Mouse (Mus musculus) spleen, embryonic (tissue): Measurements from ENCODE around the gene C2cd4d.

ENCODE experiments used
- CTCF ChIA-PET: fragments of 350-600 bp; sonication (Branson Sonifier 250); formaldehyde crosslinking; loops from one replicate; lab custom pipeline; 2022; lab: Charles Lee

The C2cd4d gene

DNA sequence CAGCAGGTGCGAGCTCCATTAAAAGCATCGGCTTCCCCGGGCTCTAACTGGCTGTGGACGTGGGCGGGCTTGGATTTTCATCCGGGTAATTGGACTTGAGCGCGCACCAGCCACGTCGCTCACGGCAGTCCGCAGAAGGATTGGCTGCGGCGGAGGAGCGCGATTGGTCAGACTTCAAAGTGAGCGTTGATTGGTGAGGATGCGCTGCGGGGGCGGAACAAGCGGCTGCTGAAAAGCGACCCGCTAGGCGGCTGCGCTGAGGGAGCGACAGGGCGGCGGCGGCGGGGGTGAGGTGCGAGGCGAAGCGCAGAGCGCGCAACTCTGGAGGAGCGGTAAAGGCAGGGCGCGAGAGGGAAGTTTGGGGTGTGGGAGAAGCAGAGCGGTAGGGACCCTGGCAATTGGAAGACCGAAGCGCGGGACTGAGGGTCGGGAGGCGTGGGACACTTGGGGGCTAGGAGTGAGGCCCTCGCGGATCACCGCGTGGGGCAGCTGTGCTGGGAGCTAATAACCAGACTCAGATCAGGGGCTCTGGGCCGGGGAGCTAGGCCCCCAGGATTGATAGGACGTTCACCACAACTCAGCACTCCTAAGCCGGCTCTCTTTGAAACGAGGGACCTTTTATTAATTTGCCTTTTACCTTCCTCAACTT, 50.9 kb downstream of the C2cd4d start, which contains the start of gene Tdrkh:
Gene Tdrkh (plus strand): TSS at position 243 of the 649 bp plus-strand sequence.
- CTCF ChIA-PET: no interaction called here
